Mouse (Mus musculus): Measurements from ENCODE around the gene Pld2.

DNA sequence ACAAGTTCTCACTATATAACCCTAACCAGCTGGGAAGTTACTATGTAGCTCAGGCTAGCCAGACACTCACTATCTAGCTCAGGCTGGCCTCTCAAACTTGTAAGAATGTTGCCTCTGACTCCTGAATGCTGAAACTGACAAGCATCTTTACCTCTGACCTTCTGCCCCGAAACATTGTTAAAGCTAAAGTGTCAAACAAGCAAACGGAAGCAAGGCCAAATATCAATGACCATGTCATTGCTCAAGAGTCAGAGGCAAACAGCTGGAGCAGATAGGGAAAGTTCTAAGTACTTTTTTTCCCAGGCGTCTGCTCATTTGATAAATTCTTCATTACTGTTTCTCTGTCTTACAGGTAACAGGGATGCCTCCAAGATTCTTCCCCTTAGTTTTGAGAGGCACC lies 37.8 kb upstream of the Pld2 start:
- TF ChIP-seq POLR2A (IDR thresholded peaks at IDR 0.05; ENCODE audit: borderline replicate concordance, control insufficient read depth, low read depth, low read length): no peak
- TF ChIP-seq CTCF (IDR thresholded peaks at IDR 0.05; ENCODE audit: control insufficient read depth, insufficient read depth, low read length): no peak
